Mouse (Mus musculus) spleen, adult 10 weeks (tissue): ENCODE data around the gene Mrgpra3. TPM values are rescaled to one million over a fixed set of nuclear protein-coding genes. Genes with fewer than 3 reads are reported as not detected.

ENCODE experiments used
- polyA plus RNA-seq: library from polyadenylated mRNA; stranded (reverse); fragments of 350-450 nt; fragmentation: Illumina TruSeq; extraction: RNeasy Lipid Tissue Mini Kit (QIAGEN cat#74804); gene quantifications from one replicate; pipeline ENCODE4 v1.2.3, GENCODE M21; 2015; ENCODE audit warnings: low replicate concordance; ENCODE audit not compliant: insufficient read depth

Mrgpra3 gene
- not detected for polyA plus RNA-seq

DNA sequence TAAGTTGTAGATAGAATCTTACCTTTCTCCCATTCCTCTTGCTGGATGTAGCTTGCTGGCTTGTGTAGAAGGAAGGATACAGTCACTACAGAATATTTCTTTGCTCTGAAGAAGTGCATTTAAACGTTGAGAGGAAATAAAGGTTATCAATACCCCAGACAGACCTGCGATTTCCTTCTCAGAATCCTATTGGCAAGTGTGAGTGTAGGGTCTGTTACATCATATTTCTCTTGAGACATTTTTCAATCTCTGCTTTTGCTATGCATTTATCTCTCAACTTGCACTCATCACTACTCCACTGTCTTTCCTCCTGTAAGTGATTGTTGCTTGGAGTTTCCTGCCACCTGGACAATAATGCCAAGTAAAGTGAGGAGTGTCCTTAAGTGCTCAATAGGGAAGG is at the start of gene Mrgpra3:
TSS of gene Mrgpra3 (minus strand) at position 101 of the 400 bp plus-strand sequence.

Other genes with a start within 250 kb of the Mrgpra3 start
- gene Mrgpra1, start 247.1 kb downstream of the Mrgpra3 start, polyA plus RNA-seq, result not detected
- 0.40 TPM for gene Mrgpra2a, start 149.2 kb downstream of the Mrgpra3 start, polyA plus RNA-seq
- 1.3 TPM for gene Mrgpra2b, start 72.5 kb downstream of the Mrgpra3 start, polyA plus RNA-seq